Mouse (Mus musculus): ENCODE data around the gene Ccdc173.

GRCm38 (mm10) chr2:69825898-69826297 is 36.5 kb upstream of the Ccdc173 start:
- no peak for TF ChIP-seq GATA1 (IDR thresholded peaks at IDR 0.05; ENCODE audit: borderline replicate concordance, low read length)
- TF ChIP-seq FLI1 (IDR thresholded peaks at IDR 0.05; ENCODE audit: low read length): no peak
